Mouse (Mus musculus): ENCODE data around the gene Lrtm1. TPM values are rescaled to one million over a fixed set of nuclear protein-coding genes. Genes with fewer than 3 reads are reported as not detected.
A peak's percentile ranks its signal among the peaks of the same experiment; 100 is the strongest.

The Lrtm1 gene
- polyA plus RNA-seq, 1 experiment from 2014 or later = 0.81 TPM

DNA sequence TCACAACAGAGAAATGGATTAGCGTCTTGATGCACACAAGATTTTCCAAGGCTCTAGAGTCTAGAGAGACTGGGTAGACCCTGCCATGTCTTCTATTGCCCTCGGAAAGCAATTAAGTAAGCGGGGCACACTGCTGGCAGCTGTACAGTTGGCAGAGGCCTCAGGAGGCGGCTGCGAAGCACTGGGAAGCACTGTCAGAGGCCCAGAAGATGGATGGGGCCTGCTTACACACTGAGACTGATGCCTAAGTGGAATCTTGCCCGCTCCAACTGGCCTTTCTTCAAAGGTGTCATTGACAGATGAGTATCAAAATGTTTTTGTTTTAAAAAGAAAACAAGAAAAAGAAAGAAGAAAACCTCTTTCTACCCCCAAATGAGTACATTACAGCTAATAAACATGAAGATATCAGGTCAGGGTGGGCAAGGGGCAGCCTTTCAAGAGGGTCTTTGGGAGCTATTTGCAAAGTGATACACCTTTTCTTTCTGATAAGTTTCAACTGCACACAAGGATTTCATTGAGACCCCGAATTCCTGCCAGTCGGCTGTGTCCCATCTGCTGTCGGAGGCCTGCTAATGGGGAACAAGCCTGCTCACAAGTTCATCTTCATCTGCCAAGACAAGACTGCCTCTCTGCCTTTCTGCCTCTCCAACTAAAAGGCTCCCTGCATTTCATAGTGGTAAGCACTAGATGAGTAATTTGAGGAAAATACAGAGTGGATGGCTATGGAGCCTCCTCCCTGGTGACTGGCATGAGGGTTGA is 22.8 kb downstream of the Lrtm1 start:
- WGBS = 57% methylated on average over 9 of the region's 9 CpGs
- Histone ChIP-seq H3K4me1 (peaks cover 7% of the 10 kb centered on the region; the same call in 1 of the 2 replicates), H3K27ac (no peak overlapping the region), H3K9ac (no peak overlapping the region), H3K36me3 (no peaks in the 10 kb centered on the region), H3K4me3 (no peak overlapping the region), H3K27me3 (no peaks in the 10 kb centered on the region), H3K9me3 (no peaks in the 10 kb centered on the region), H3K4me2 (no peak overlapping the region)
- ATAC-seq (ENCODE audit: insufficient number of reproducible peaks, low FRiP score, low TSS enrichment, low read depth) = no peak

DNA sequence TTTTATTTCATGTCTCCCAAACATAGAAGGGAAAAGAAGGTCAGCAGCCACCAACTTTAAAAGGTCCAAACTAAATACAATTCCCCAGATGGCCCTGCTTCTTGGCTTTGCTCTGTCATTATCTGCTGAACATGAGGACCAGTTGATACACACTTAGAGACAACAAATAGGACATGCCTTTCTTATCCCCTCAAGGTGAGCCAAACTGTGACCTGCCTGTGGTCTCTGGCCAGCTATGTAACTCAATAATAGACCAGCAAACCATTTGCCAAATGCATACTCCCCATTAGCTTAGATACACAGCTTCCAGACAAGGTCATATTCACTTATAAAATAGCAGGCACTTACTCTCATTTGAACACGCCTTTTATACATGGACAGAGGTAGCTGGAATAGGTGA is 23.5 kb downstream of the Lrtm1 start:
- Histone ChIP-seq H3K36me3 (no peaks in the 10 kb centered on the region), H3K4me1 (peaks cover 7% of the 10 kb centered on the region; the same call in 1 of the 2 replicates), H3K4me3 (no peak overlapping the region), H3K9me3 (no peaks in the 10 kb centered on the region), H3K27ac (no peak overlapping the region), H3K9ac (no peak overlapping the region), H3K27me3 (no peaks in the 10 kb centered on the region), H3K4me2 (no peak overlapping the region)
- WGBS = 78% methylated on average over 1 of the region's 1 CpGs
- ATAC-seq (ENCODE audit: insufficient number of reproducible peaks, low FRiP score, low TSS enrichment, low read depth) = no peak

DNA sequence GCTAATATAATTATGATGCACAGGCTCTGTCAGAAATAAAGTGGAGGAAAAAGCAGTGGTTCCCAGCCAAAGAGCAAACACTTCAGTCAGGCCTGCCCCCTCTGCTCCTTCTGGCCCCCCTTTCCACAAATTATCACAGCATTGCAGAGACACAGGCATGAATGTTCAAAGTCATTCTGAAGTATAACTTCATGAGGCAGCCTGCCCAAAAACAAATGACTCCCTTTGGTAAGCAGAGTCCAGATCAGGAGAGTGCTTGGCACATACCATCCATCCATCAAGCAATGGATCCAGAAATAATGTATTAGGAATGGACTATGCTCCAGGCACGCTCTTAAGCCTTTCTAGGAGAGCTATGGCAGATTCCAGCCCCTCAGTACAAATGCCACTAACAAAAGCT is 24.3 kb downstream of the Lrtm1 start:
- Histone ChIP-seq H3K4me3 (no peak overlapping the region), H3K36me3 (no peaks in the 10 kb centered on the region), H3K9me3 (no peaks in the 10 kb centered on the region), H3K4me2 (no peak overlapping the region), H3K4me1 (peaks cover 7% of the 10 kb centered on the region; the same call in 1 of the 2 replicates), H3K27ac (no peak overlapping the region), H3K9ac (no peak overlapping the region), H3K27me3 (no peaks in the 10 kb centered on the region)
- ATAC-seq (ENCODE audit: insufficient number of reproducible peaks, low FRiP score, low TSS enrichment, low read depth) = no peak
- 75% methylated on average over 1 of the region's 1 CpGs for WGBS

DNA sequence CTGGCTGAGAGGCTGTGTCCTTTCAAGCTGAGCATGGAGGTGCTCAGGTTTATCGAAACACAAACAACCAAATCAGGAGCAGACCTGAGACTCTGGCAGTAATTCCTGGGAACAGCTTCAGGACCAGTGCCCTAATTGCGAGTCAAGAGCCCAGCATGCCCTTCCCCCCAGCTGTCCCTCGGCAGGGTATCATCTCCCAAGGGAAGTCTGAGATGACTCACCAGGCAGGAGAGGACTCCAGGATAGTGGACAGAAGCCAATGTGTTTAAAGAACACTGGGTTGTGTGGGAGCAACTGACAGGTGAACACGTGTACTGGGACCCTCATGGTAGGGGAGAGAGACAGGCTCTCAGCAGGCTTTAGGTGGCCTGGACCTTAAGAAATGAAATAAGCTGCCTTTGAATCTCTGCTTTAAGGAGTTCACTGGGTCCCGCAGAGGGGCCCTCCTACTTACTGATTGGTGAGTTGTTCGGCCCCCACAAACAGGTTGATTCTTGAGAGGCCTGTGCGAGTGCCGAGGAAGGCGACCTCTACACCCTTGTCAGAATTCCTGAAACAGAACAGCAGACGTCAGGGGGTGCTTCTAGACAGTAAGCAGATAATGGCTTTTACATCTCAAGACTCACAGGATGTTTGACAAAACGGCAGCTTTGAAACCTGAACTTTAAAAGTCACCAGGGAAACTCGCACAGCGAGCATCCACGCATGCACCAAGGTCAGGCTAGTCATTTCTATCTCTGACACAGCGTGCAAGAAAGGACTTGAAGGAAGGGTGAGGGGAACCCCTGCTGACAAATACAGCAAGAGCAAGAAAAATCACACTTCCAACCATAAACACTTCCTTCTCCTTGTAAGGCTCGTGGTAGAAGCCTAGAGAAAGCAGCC is 34.2 kb downstream of the Lrtm1 start:
- WGBS = 41% methylated on average over 16 of the region's 16 CpGs
- no peaks in the 10 kb centered on the region for H3K9me3 ChIP-seq
- no peaks in the 10 kb centered on the region for H3K36me3 ChIP-seq
- no peaks in the 10 kb centered on the region for H3K27me3 ChIP-seq
- ATAC-seq (ENCODE audit: insufficient number of reproducible peaks, low FRiP score, low TSS enrichment, low read depth) = no peak
- H3K27ac ChIP-seq = no peak overlapping the region
- H3K4me2 ChIP-seq = no peak overlapping the region
- no peaks in the 10 kb centered on the region for H3K4me1 ChIP-seq
- H3K9ac ChIP-seq = no peak overlapping the region
- H3K4me3 ChIP-seq = no peak overlapping the region

DNA sequence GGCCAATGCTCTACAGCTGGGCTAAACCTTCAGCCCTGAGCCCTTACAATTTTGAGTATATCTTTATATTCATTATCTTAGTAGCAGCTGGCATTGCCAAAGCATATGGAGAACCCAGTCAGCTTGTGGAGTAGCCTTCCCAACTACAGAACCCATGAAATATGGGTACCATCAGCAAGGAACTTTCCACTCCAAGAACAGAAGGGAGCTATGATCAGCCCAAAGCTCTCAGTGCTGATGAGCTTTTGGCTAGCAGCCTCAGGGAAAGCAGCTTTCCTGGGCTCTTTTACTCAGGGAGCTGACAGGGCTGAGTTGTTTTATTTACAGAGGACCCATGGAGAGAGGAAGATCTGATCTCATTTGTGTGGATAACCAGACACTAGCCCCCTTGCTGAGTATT is 42.7 kb downstream of the Lrtm1 start:
- Histone ChIP-seq H3K4me2 (no peak overlapping the region), H3K4me3 (no peak overlapping the region), H3K27ac (no peak overlapping the region), H3K4me1 (0 out of 2 replicates have a peak, but pooled peaks cover 2% of the 10 kb centered on the region), H3K27me3 (no peaks in the 10 kb centered on the region), H3K9ac (no peak overlapping the region), H3K9me3 (no peaks in the 10 kb centered on the region), H3K36me3 (no peaks in the 10 kb centered on the region)
- no peak for ATAC-seq (ENCODE audit: insufficient number of reproducible peaks, low FRiP score, low TSS enrichment, low read depth)

DNA sequence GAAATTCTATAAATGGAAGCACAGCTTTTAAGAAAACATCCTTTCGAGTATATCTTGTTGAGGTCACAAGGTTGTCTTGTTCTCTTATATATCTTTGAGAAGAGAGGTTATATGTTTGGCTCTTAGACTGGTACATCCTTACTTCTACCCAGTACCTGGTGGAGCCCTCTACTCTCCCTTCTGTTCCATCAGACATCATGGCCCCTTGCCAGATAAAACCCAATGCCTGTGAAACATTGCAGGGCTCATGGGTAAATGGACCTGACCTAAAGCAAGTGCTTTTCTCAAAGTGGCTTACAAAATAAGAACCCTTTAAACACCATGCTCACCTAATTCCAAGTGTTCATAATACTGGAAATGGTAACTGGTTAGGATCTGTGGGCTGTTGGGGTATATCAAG is 43.5 kb downstream of the Lrtm1 start:
- H3K4me2 ChIP-seq = no peak overlapping the region
- H3K27ac ChIP-seq = no peak overlapping the region
- H3K4me1 ChIP-seq = 0 out of 2 replicates have a peak, but pooled peaks cover 2% of the 10 kb centered on the region
- H3K9me3 ChIP-seq = no peaks in the 10 kb centered on the region
- H3K27me3 ChIP-seq = no peaks in the 10 kb centered on the region
- no peak for ATAC-seq (ENCODE audit: insufficient number of reproducible peaks, low FRiP score, low TSS enrichment, low read depth)
- no peak overlapping the region for H3K9ac ChIP-seq
- no peak overlapping the region for H3K4me3 ChIP-seq
- no peaks in the 10 kb centered on the region for H3K36me3 ChIP-seq
- 83% methylated on average over 1 of the region's 1 CpGs for WGBS

DNA sequence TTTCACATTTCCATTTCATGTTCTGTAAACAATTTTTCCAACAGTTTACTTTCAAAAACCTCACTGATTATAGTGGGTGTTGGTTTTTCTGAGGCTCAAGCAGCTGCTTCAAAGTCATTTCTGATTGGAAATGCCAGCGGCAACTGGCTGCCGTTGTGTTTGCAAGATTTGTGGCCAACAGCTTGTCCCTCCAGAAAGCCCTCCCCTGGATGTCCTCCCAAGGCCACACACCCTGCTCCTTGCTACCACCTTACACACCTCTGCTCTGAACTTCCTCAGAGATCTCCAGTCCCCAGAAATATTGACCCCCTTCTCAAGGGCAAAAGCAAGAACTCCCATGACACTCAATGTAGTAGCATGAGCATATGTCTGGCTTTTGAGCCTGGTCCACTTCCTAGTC is 44.7 kb downstream of the Lrtm1 start:
- H3K4me1 ChIP-seq = peaks cover 4% of the 10 kb centered on the region; the same call in 1 of the 2 replicates
- H3K27ac ChIP-seq = no peak overlapping the region
- H3K36me3 ChIP-seq = no peaks in the 10 kb centered on the region
- no peaks in the 10 kb centered on the region for H3K27me3 ChIP-seq
- H3K9me3 ChIP-seq = no peaks in the 10 kb centered on the region
- no peak overlapping the region for H3K9ac ChIP-seq
- ATAC-seq (ENCODE audit: insufficient number of reproducible peaks, low FRiP score, low TSS enrichment, low read depth) = no peak
- WGBS = 84% methylated on average over 2 of the region's 2 CpGs
- H3K4me2 ChIP-seq = no peak overlapping the region
- H3K4me3 ChIP-seq = no peak overlapping the region

DNA sequence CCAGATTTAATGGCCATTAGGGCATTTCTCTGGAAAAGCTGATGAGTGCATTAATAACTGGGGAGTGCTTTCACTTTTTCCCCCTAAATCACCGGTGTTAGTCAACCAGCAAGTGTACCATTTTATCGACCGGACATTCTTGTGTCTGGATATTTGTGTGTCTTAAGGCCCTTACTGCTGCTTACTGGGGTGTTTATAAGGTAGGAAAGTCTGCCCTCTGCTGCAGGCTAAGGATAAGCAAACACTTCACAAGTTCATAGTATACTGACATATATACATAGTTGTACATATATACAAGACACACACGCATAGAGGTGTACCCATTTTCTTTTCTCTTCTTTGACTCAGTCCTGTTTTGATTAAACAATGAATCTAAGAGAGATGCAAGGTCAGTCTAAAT is 55.7 kb downstream of the Lrtm1 start:
- ATAC-seq (ENCODE audit: insufficient number of reproducible peaks, low FRiP score, low TSS enrichment, low read depth) = peak; percentile 52; the same call in 1 of the 2 replicates
- no peak overlapping the region for H3K27ac ChIP-seq
- no peak overlapping the region for H3K9ac ChIP-seq
- 0 out of 2 replicates have a peak, but pooled peaks cover 3% of the 10 kb centered on the region for H3K27me3 ChIP-seq
- H3K36me3 ChIP-seq = no peaks in the 10 kb centered on the region
- 35% methylated on average over 4 of the region's 4 CpGs for WGBS
- H3K4me3 ChIP-seq = no peak overlapping the region
- H3K4me2 ChIP-seq = no peak overlapping the region
- no peaks in the 10 kb centered on the region for H3K9me3 ChIP-seq
- H3K4me1 ChIP-seq = peaks cover 15% of the 10 kb centered on the region

DNA sequence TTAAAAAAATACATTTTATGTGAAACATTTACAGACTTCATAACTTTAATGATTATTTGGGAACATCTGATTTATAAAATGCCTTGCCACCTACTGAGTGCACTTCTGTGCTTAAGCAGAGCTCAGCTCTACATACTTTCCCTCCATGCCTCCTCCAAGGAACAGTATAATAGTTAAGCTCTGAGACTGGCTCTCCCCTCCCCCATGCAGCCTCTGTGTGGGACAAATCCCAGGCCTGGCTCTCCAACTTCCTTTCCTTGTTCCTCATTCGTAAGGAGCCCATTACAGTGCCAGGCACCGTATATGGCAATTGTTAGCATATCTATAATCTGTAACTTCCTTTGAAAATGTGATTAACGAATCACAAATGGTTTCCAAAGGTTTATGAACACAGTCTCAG is 59.4 kb downstream of the Lrtm1 start:
- Histone ChIP-seq H3K27me3 (no peaks in the 10 kb centered on the region), H3K4me3 (no peak overlapping the region), H3K4me2 (no peak overlapping the region), H3K27ac (no peak overlapping the region), H3K36me3 (no peaks in the 10 kb centered on the region), H3K4me1 (peaks cover 12% of the 10 kb centered on the region), H3K9me3 (no peaks in the 10 kb centered on the region), H3K9ac (no peak overlapping the region)
- no peak for ATAC-seq (ENCODE audit: insufficient number of reproducible peaks, low FRiP score, low TSS enrichment, low read depth)
- 36% methylated on average over 3 of the region's 3 CpGs for WGBS

DNA sequence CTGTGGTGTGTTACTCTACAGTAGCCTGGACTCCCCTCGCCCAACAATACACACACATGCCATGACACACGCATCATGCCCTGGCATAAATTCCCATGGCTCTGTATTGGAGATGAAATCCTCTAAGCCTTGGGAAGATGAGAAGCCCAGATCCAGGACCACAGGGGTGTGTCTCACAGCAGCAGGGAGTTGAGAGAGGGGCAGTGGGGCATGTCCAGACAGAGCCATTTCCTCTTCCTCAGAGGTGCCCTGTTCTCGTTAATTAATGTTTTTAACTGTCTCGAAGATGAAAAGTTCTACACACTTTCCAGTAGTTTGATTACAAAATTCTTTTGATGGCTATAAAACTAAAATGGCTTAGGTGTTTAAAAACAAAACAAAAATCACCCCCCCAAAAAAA is 62.2 kb downstream of the Lrtm1 start:
- H3K4me3 ChIP-seq = no peak overlapping the region
- no peaks in the 10 kb centered on the region for H3K9me3 ChIP-seq
- H3K9ac ChIP-seq = no peak overlapping the region
- no peak for ATAC-seq (ENCODE audit: insufficient number of reproducible peaks, low FRiP score, low TSS enrichment, low read depth)
- no peak overlapping the region for H3K27ac ChIP-seq
- no peaks in the 10 kb centered on the region for H3K27me3 ChIP-seq
- no peak overlapping the region for H3K4me2 ChIP-seq
- no peaks in the 10 kb centered on the region for H3K36me3 ChIP-seq
- H3K4me1 ChIP-seq = peaks cover 4% of the 10 kb centered on the region; the same call in 1 of the 2 replicates
- 72% methylated on average over 4 of the region's 4 CpGs for WGBS

DNA sequence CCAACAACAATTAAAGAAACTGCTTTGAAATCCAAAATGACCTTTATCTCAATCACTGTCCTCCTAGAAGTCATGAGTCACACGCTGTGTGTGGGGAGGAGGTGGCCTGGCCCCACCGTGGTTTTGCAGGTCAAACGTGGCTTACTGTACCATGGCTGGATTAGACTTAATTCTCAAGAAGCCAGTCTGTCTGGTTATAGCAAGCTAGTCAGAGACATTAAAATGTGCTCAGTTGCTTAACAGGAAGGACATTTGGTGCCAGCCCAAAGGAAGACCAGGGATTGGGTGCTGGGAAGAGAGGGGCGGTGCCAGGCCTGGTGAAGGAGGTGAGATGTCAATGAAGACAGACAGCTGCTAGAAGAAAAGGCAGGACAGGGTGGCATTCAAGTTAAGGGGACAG is 62.6 kb downstream of the Lrtm1 start:
- Histone ChIP-seq H3K27ac (no peak overlapping the region), H3K4me2 (no peak overlapping the region), H3K4me1 (peaks cover 4% of the 10 kb centered on the region; the same call in 1 of the 2 replicates), H3K9ac (no peak overlapping the region), H3K36me3 (no peaks in the 10 kb centered on the region), H3K27me3 (no peaks in the 10 kb centered on the region), H3K9me3 (no peaks in the 10 kb centered on the region), H3K4me3 (no peak overlapping the region)
- no peak for ATAC-seq (ENCODE audit: insufficient number of reproducible peaks, low FRiP score, low TSS enrichment, low read depth)
- WGBS = 59% methylated on average over 4 of the region's 4 CpGs

DNA sequence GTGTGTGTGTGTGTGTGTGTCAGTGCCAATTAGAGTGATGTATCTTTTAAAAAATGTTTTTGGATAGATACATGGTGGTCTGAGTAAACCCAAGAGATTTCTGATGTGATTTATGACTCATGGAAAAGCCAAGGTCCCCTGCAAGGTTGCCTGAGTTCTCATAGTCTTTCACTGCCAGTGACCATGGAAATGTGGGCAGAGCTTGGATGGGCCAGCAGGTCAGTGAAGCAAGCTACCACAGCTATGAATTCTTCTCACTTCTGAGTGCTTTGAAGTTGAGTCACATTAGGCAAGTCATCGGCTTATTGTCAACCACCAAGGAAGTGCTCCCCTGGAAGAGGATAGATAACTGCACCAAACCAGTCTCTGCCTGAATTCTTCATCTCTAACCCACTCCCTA is 64.2 kb downstream of the Lrtm1 start:
- H3K4me2 ChIP-seq = no peak overlapping the region
- H3K27me3 ChIP-seq = 0 out of 2 replicates have a peak, but pooled peaks cover 2% of the 10 kb centered on the region
- H3K9me3 ChIP-seq = no peaks in the 10 kb centered on the region
- no peak overlapping the region for H3K9ac ChIP-seq
- no peak for ATAC-seq (ENCODE audit: insufficient number of reproducible peaks, low FRiP score, low TSS enrichment, low read depth)
- WGBS = 94% methylated on average over 1 of the region's 1 CpGs
- H3K4me1 ChIP-seq = peaks cover 7% of the 10 kb centered on the region; the same call in 1 of the 2 replicates
- no peak overlapping the region for H3K27ac ChIP-seq
- no peak overlapping the region for H3K4me3 ChIP-seq
- H3K36me3 ChIP-seq = no peaks in the 10 kb centered on the region

Data from limb, embryonic 15.5 days (tissue).